Mouse (Mus musculus) heart, adult 11 months (tissue): Measurements from ENCODE around the gene Lce1g.

Experiments
- DNase-seq: peaks from one replicate; pipeline ENCODE4 v3.0.0; 2022

Gene Lce1g

GRCm38 (mm10) chr3:92752238-92752637 lies at the start of gene Lce1g:
Gene Lce1g (minus strand): TSS chr3:92752338.
- no peak for DNase-seq

- no peak for DNase-seq
These were observed 38.3 kb upstream of the Lce1g start, which contains the start of gene Lce1j for GRCm38 (mm10) chr3:92790414-92790813. Gene Lce1j (minus strand): TSS chr3:92790514.

- DNase-seq: no peak
These were observed 26.7 kb upstream of the Lce1g start, which contains the start of gene Lce1i for GRCm38 (mm10) chr3:92778799-92779198. Gene Lce1i (minus strand): TSS chr3:92778899.

GRCm38 (mm10) chr3:92771573-92771972 lies 19.4 kb upstream of the Lce1g start:
- no peak for DNase-seq

GRCm38 (mm10) chr3:92764965-92765364 lies 12.8 kb upstream of the Lce1g start, which contains the start of gene Lce1h:
Gene Lce1h (minus strand): TSS chr3:92765065.
- no peak for DNase-seq

- DNase-seq: no peak
These were observed 1.1 kb upstream of the Lce1g start for GRCm38 (mm10) chr3:92753197-92753596.

GRCm38 (mm10) chr3:92738996-92739395 lies 13.1 kb downstream of the Lce1g start, which contains the start of gene Gm38119:
Gene Gm38119 (minus strand): TSS chr3:92739096.
- no peak for DNase-seq

- DNase-seq: no peak
These were observed 29.5 kb downstream of the Lce1g start for GRCm38 (mm10) chr3:92722631-92723030.

GRCm38 (mm10) chr3:92720250-92720649 lies 31.9 kb downstream of the Lce1g start, which contains the start of gene Lce1f:
Gene Lce1f (minus strand): TSS chr3:92720350.
- DNase-seq: no peak

GRCm38 (mm10) chr3:92715122-92715521 lies 37.0 kb downstream of the Lce1g start:
- no peak for DNase-seq

GRCm38 (mm10) chr3:92708974-92709373 lies 43.2 kb downstream of the Lce1g start, which contains the start of gene Lce1e:
Gene Lce1e (minus strand): TSS chr3:92709074.
- no peak for DNase-seq
